Mouse (Mus musculus) lung, postnatal 4 days (tissue): ENCODE measurements around the gene Tpm1.

Experiments
- DNase-seq, 2 experiments: peaks; one replicate each; pipeline ENCODE4 v3.0.0; 2021

Gene Tpm1

DNA sequence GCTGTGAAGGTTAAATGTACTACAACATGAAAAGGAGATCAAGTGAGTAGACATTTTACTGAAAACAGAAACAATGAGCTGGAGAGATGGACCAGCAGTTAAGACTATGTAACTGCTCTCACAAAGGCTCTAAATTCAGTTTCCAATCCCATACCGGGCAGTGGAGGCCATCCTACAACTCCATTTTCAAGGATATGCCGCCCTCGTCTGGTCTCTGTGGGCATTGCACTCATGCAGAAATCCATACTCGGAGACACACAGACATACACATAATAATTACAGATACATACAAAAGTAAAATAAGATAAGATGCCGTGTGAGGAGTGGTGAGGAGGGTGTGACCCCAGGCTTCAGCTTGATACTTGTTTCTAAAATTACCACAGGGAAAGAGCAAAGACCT is 68.7 kb downstream of the Tpm1 start:
- peak; percentile 74 to 87 for DNase-seq

DNA sequence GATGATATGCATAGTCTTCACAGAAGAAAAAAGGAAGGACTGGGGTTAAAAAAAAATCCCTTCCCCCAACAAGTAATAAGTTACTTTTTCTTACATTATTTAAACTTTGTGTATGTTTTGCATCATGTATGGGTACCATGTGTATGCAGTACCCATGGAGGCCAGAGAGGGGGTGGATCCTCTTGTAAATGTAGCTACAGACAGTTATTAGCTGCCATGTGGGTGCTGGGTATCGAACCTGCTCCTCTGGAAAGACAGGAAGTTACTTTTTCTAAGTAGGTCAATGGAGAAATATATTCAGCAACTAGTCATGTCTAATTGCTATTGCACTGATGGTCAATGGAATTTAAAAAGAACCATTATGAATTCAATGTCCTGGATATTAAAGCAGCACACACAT is 70.7 kb downstream of the Tpm1 start:
- DNase-seq, result no peak

DNA sequence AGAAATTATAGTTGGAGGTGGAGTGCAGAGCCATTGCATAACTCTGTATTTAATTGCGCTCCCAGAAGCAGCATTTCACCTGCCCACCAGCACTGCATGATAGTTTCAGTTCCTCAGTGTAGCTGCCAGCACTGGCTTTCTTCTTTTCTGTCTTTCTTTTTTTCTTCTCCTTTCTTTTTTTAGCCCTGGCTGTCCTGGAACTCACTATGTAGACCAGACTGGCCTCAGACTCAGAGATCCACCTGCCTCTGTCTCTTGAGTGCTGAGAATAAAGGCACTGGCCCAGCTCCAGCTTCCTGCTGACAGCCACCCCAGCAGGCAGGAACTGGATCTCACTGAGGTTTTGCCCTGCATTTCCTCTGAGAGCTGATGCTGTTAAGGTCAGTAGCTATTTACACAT is 71.2 kb downstream of the Tpm1 start:
- DNase-seq, result no peak

DNA sequence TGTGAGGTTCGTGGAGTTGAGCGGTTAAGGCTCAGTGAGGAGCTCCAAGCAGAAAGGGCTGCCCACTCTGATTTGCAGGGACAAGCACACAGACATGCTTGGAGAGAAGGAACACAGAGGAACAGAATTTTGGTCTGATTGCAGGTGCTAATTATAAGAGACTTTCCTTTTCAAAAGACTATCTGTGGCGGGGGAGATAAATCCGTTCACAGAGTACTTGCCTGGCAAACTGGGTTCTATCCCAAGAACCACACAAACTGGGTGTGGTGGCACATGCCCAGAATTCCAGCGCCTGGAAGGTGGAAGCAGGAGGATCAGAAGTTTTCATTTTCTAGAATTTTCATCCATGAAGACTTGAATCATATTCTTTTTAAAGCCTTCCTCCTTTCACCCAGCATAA is 72.1 kb downstream of the Tpm1 start:
- DNase-seq, result no peak

DNA sequence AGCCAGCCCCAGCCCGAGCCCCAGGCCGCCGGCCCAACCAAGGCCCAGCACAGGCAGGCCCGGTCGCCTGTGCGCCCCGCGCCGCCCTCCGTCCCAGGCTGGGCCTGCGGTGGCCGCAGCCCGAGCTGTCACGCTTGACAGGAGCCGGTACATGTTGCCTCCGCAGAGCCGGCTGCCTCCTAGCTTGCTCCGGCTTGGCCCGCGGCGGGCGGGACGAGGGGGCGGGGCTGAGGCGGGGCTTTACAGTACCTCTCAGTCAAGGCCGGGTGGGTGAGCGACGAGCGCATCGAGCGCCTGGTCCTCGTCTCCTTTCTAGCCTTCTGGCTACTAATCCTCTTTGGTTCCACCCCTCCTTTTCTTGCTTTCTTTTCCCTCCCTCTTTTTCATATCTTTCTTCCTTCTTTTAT is 74.0 kb downstream of the Tpm1 start, which contains the start of gene Lactb:
TSS of gene Lactb (minus strand) at position 246 of the 407 bp plus-strand sequence.
- DNase-seq, result peak; percentile 96 to 97

DNA sequence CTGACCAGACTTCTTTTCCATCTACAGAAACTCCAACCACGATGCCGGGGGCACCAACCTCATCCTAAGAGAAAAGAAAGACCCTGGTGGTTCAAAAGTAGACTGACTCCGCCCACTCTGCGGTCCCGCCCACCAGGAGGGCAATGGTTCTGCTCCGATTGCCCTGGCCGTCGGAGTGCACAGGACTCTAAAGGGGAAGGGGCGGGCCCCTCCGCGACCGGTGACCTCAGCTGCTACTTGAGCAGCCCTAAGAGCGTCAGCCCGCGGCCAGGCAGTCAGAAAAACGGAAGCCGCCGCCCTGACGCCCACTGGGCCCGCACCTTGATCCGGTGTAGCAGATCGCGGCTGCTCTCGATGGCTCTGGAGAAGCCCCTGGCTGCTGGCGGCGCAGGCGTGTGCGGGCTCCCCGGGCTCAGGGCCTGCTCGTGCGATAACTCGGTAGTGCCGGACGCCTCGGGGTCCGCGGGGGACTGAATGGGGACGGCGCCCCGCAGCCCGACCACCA is 74.4 kb downstream of the Tpm1 start:
- DNase-seq, result peak; percentile 90 to 93
